Mouse (Mus musculus) frontal cortex, adult (tissue): ENCODE results near the gene Tradd.

Source experiments
- ATAC-seq: cut with Nextera tagmentation; 2 replicates; pipeline ENCODE4 v1.9.2; 2017; ENCODE audit warnings: mild to moderate bottlenecking, moderate library complexity, mixed read lengths; ENCODE audit not compliant: low TSS enrichment

The Tradd gene

GRCm38 (mm10) chr8:105264024-105264982 is at the start of gene Tradd, which contains the start of gene Fbxl8:
Tradd (minus strand) TSS chr8:105264609.
Fbxl8 (plus strand) TSS chr8:105264648.
- ATAC-seq: peak; percentile 18; the same call in 1 of the 2 replicates

- no peak for ATAC-seq
Measured at GRCm38 (mm10) chr8:105313622-105314402, 49.4 kb upstream of the Tradd start.

- no peak for ATAC-seq
Measured at GRCm38 (mm10) chr8:105312891-105313481, 48.6 kb upstream of the Tradd start.

- no peak for ATAC-seq
Measured at GRCm38 (mm10) chr8:105311718-105312117, 47.3 kb upstream of the Tradd start.

- ATAC-seq: no peak
Measured at GRCm38 (mm10) chr8:105310118-105310517, 45.7 kb upstream of the Tradd start.

GRCm38 (mm10) chr8:105309142-105309847 is 44.9 kb upstream of the Tradd start:
- no peak for ATAC-seq

GRCm38 (mm10) chr8:105308428-105308827 is 44.0 kb upstream of the Tradd start:
- ATAC-seq: no peak

GRCm38 (mm10) chr8:105307670-105308069 is 43.3 kb upstream of the Tradd start:
- ATAC-seq: no peak

GRCm38 (mm10) chr8:105306146-105306691 is 41.8 kb upstream of the Tradd start:
- ATAC-seq: peak; percentile 45

GRCm38 (mm10) chr8:105305211-105306145 is 41.1 kb upstream of the Tradd start, which contains the start of gene Elmo3:
Elmo3 (plus strand) TSS chr8:105305601.
- peak; percentile 22 for ATAC-seq

GRCm38 (mm10) chr8:105304325-105305210 is 40.2 kb upstream of the Tradd start:
- peak; percentile 28 for ATAC-seq

- ATAC-seq: no peak
Measured at GRCm38 (mm10) chr8:105303874-105304273, 39.5 kb upstream of the Tradd start.

GRCm38 (mm10) chr8:105303396-105303795 is 39.0 kb upstream of the Tradd start:
- peak; percentile 25 for ATAC-seq

- no peak for ATAC-seq
Measured at GRCm38 (mm10) chr8:105299962-105300361, 35.6 kb upstream of the Tradd start.

GRCm38 (mm10) chr8:105298351-105299252 is 34.2 kb upstream of the Tradd start:
- no peak for ATAC-seq

GRCm38 (mm10) chr8:105297511-105298192 is 33.2 kb upstream of the Tradd start, which contains the start of gene E2f4:
E2f4 (plus strand) TSS chr8:105297663.
- peak; percentile 95 for ATAC-seq
